Mouse (Mus musculus): Measurements from ENCODE around the gene Abcb8. TPM values are rescaled to one million over a fixed set of nuclear protein-coding genes. Genes with fewer than 3 reads are reported as not detected.

The Abcb8 gene
- polyA plus RNA-seq, 1 experiment from 2014 or later, result 49.6 TPM

GRCm38 (mm10) chr5:24441187-24441586 lies 47.7 kb downstream of the Abcb8 start:
- H3K4me3 ChIP-seq, result no peak overlapping the region
- H3K27me3 ChIP-seq, result no peaks in the 10 kb centered on the region
- no peak overlapping the region for H3K4me2 ChIP-seq
- H3K27ac ChIP-seq, result no peak overlapping the region
- no peaks in the 10 kb centered on the region for H3K9me3 ChIP-seq
- peaks cover 66% of the 10 kb centered on the region for H3K36me3 ChIP-seq
- peaks cover 19% of the 10 kb centered on the region for H3K4me1 ChIP-seq
- 87% methylated on average over 8 of the region's 8 CpGs for WGBS
- no peak for ATAC-seq (ENCODE audit: borderline replicate concordance, extremely low read depth, low FRiP score, low TSS enrichment)
- no peak overlapping the region for H3K9ac ChIP-seq

- no peak overlapping the region for H3K27ac ChIP-seq
- H3K27me3 ChIP-seq, result no peaks in the 10 kb centered on the region
- H3K9me3 ChIP-seq, result no peaks in the 10 kb centered on the region
- no peak overlapping the region for H3K9ac ChIP-seq
- peaks cover 22% of the 10 kb centered on the region for H3K4me1 ChIP-seq
- H3K4me2 ChIP-seq, result no peak overlapping the region
- 86% methylated on average over 9 of the region's 9 CpGs for WGBS
- no peak overlapping the region for H3K4me3 ChIP-seq
- no peak for ATAC-seq (ENCODE audit: borderline replicate concordance, extremely low read depth, low FRiP score, low TSS enrichment)
- peaks cover 58% of the 10 kb centered on the region for H3K36me3 ChIP-seq
Measured at GRCm38 (mm10) chr5:24442029-24442428, 48.6 kb downstream of the Abcb8 start.

DNA sequence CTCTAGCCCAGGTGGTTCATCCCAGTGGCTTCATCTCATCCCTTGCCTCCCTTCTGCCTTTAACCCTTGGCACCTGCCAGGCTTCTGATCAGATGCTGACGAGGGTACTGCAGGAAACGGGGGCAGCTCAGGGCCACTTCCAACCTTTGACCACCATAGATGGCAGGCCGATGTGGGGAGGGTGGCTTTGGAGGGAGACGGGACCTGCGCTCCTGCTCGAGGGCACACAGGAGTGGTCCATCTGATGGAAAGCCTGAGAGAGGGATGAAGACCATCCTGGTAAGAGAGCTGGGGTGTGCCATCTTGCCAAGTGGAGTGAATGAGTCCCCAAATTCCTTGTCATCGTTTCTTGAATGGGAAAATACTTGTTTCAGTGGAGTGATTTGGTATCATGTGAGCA lies 49.7 kb downstream of the Abcb8 start:
- WGBS, result 86% methylated on average over 7 of the region's 7 CpGs
- peak overlapping the region; percentile 94; the same call in 1 of the 2 replicates for H3K4me3 ChIP-seq
- ATAC-seq (ENCODE audit: borderline replicate concordance, extremely low read depth, low FRiP score, low TSS enrichment), result no peak
- no peak overlapping the region for H3K27ac ChIP-seq
- H3K27me3 ChIP-seq, result no peaks in the 10 kb centered on the region
- no peaks in the 10 kb centered on the region for H3K9me3 ChIP-seq
- peaks cover 48% of the 10 kb centered on the region for H3K36me3 ChIP-seq
- no peak overlapping the region for H3K9ac ChIP-seq
- peaks cover 33% of the 10 kb centered on the region for H3K4me1 ChIP-seq
- H3K4me2 ChIP-seq, result no peak overlapping the region

- H3K9ac ChIP-seq, result peak overlapping the region; percentile 95
- no peaks in the 10 kb centered on the region for H3K27me3 ChIP-seq
- H3K4me3 ChIP-seq, result peak overlapping the region; percentile 94
- H3K36me3 ChIP-seq, result peaks cover 42% of the 10 kb centered on the region
- H3K27ac ChIP-seq, result no peak overlapping the region
- peak overlapping the region; percentile 83 for H3K4me2 ChIP-seq
- H3K9me3 ChIP-seq, result no peaks in the 10 kb centered on the region
- peaks cover 33% of the 10 kb centered on the region for H3K4me1 ChIP-seq
- 80% methylated on average over 12 of the region's 12 CpGs for WGBS
- ATAC-seq (ENCODE audit: borderline replicate concordance, extremely low read depth, low FRiP score, low TSS enrichment), result no peak
Measured at GRCm38 (mm10) chr5:24443927-24444326, 50.5 kb downstream of the Abcb8 start.

DNA sequence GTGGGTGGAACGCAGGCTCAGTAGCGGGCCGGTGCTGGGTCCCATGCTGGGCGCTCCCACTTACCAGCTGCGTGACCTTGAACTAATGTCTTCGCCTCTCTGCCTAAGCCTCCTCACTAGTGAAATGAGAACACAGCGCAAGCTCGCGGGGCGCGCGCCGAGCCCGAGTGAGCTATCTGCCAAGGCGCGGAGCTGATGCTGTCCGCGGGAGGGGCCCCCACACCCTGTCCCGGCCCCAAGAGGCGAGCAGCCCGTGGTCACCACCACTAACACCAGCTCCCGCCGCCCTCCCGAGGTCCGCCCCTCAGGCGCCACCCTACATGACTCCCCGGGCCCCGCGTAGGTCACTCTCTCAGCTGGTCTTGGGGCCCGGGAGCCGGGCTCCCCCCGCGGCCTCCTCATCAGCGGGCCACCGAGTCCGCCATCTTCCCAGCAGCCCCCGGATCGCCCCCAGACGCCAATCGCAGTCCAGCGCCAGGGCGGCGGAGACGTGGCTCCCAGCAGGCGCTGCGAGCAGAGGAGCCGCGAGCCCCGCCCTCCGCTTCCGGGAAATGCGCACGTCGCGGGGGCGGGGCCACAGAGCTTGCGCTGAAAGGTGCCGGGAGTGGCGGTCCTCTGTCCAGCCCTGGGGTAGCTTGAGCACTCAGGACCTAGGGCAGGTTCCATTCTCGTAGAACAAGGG lies 51.4 kb downstream of the Abcb8 start, which contains the start of gene Fastk:
Gene Fastk, minus strand, starts transcription at position 542 of the 682 bp plus-strand sequence.
- Histone ChIP-seq H3K9me3 (no peaks in the 10 kb centered on the region), H3K4me2 (peak within 1 kb of the TSS; percentile 83), H3K4me1 (peaks cover 33% of the 10 kb centered on the region), H3K27ac (peak within 1 kb of the TSS; percentile 88), H3K9ac (peak within 1 kb of the TSS; percentile 95), H3K27me3 (no peaks in the 10 kb centered on the region), H3K4me3 (peak within 1 kb of the TSS; percentile 94), H3K36me3 (peaks cover 32% of the 10 kb centered on the region)
- WGBS, result under 1% methylated on average over 60 of the region's 60 CpGs
- ATAC-seq (ENCODE audit: borderline replicate concordance, extremely low read depth, low FRiP score, low TSS enrichment), result peak; percentile 85

- Histone ChIP-seq H3K4me1 (peaks cover 33% of the 10 kb centered on the region), H3K9me3 (no peaks in the 10 kb centered on the region), H3K4me3 (peak overlapping the region; percentile 94), H3K27me3 (no peaks in the 10 kb centered on the region), H3K9ac (peak overlapping the region; percentile 95), H3K27ac (peak overlapping the region; percentile 88), H3K36me3 (peaks cover 26% of the 10 kb centered on the region), H3K4me2 (peak overlapping the region; percentile 83)
- 0 out of 2 replicates have a peak, but pooled peaks have one; percentile 3 for ATAC-seq (ENCODE audit: borderline replicate concordance, extremely low read depth, low FRiP score, low TSS enrichment)
- 47% methylated on average over 20 of the region's 20 CpGs for WGBS
Measured at GRCm38 (mm10) chr5:24445428-24446080, 52.1 kb downstream of the Abcb8 start.

- H3K27me3 ChIP-seq, result no peaks in the 10 kb centered on the region
- H3K9me3 ChIP-seq, result no peaks in the 10 kb centered on the region
- no peak for ATAC-seq (ENCODE audit: borderline replicate concordance, extremely low read depth, low FRiP score, low TSS enrichment)
- H3K9ac ChIP-seq, result no peak overlapping the region
- peaks cover 15% of the 10 kb centered on the region; the same call in 1 of the 2 replicates for H3K36me3 ChIP-seq
- no peak overlapping the region for H3K27ac ChIP-seq
- 0 out of 2 replicates have a peak overlapping the region, but pooled peaks have one; percentile 81 for H3K4me2 ChIP-seq
- H3K4me3 ChIP-seq, result 0 out of 2 replicates have a peak overlapping the region, but pooled peaks have one; percentile 54
- WGBS, result 86% methylated on average over 7 of the region's 7 CpGs
- H3K4me1 ChIP-seq, result peaks cover 40% of the 10 kb centered on the region
Measured at GRCm38 (mm10) chr5:24446630-24447029, 53.2 kb downstream of the Abcb8 start.

DNA sequence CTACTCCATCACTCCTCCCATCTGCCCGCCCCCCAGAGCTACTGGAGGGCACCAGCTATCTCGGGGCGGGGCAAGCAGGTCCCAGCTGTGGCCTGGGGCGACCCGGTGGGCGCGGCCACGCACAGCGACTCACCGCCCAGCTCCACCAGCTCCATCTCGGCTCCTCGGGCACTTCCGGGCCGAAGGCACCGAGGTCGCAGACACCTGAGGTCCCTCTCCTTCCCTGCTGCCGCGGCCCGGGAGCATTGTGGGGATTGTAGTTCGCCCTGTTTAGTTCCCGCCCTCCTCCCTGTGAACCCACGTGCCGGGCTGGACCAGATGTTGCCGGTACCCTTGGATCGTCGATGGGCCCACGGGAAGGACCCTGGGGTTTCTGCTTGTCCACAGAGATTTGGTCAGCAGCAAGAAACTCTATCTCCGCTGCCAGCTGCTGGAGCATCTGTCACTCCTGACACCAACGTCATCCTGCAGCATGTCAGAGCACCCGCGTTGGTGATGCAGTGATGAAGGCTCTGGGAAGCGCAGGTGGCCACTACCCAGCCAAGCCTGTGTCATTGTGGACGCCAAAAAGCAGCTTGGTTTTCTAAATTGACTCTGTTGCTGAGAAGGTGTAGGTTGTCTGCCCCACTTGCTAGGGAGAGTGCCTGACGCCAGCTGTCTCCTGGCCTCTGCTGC lies 54.3 kb downstream of the Abcb8 start, which contains the start of gene Tmub1:
Gene Tmub1, minus strand, starts transcription at position 231 of the 675 bp plus-strand sequence.
- H3K9ac ChIP-seq, result peak within 1 kb of the TSS; percentile 56
- H3K4me2 ChIP-seq, result peak within 1 kb of the TSS; percentile 81
- H3K27ac ChIP-seq, result no peak within 1 kb of the TSS
- H3K4me1 ChIP-seq, result peaks cover 40% of the 10 kb centered on the region
- ATAC-seq (ENCODE audit: borderline replicate concordance, extremely low read depth, low FRiP score, low TSS enrichment), result peak; percentile 17
- no peaks in the 10 kb centered on the region for H3K27me3 ChIP-seq
- WGBS, result 2% methylated on average over 34 of the region's 34 CpGs
- peaks cover 7% of the 10 kb centered on the region; the same call in 1 of the 2 replicates for H3K36me3 ChIP-seq
- H3K4me3 ChIP-seq, result peak within 1 kb of the TSS; percentile 54
- H3K9me3 ChIP-seq, result no peaks in the 10 kb centered on the region

GRCm38 (mm10) chr5:24451264-24452029 lies 58.0 kb downstream of the Abcb8 start:
- peak overlapping the region; percentile 90 for H3K27ac ChIP-seq
- peaks cover 55% of the 10 kb centered on the region for H3K4me1 ChIP-seq
- H3K9ac ChIP-seq, result peak overlapping the region; percentile 81
- ATAC-seq (ENCODE audit: borderline replicate concordance, extremely low read depth, low FRiP score, low TSS enrichment), result peak; percentile 83
- H3K4me2 ChIP-seq, result peak overlapping the region; percentile 91
- H3K4me3 ChIP-seq, result peak overlapping the region; percentile 80
- 2% methylated on average over 57 of the region's 66 CpGs for WGBS
- no peaks in the 10 kb centered on the region for H3K9me3 ChIP-seq
- H3K36me3 ChIP-seq, result no peaks in the 10 kb centered on the region
- H3K27me3 ChIP-seq, result no peaks in the 10 kb centered on the region

- Histone ChIP-seq H3K4me1 (peaks cover 52% of the 10 kb centered on the region), H3K27ac (peak within 1 kb of the TSS; percentile 90), H3K27me3 (no peaks in the 10 kb centered on the region), H3K9me3 (no peaks in the 10 kb centered on the region), H3K36me3 (no peaks in the 10 kb centered on the region), H3K4me3 (peak within 1 kb of the TSS; percentile 80), H3K4me2 (peak within 1 kb of the TSS; percentile 91), H3K9ac (peak within 1 kb of the TSS; percentile 81)
- ATAC-seq (ENCODE audit: borderline replicate concordance, extremely low read depth, low FRiP score, low TSS enrichment), result peak; percentile 56
- under 1% methylated on average over 73 of the region's 85 CpGs for WGBS
Measured at GRCm38 (mm10) chr5:24452030-24452690, 58.7 kb downstream of the Abcb8 start, which contains the start of gene Agap3. Gene Agap3, plus strand, starts transcription at chr5:24452177.

Measured in lung, embryonic 15.5 days (tissue).